Mouse (Mus musculus) lung, embryonic 14.5 days (tissue): ENCODE results near the gene Xpnpep3. TPM values are rescaled to one million over a fixed set of nuclear protein-coding genes. Genes with fewer than 3 reads are reported as not detected.
"Not testable (repeated sequence)": the region's sequence is repeated elsewhere in the genome, so short reads cannot be mapped to it uniquely, and the experiment has no call there.

Experiments used
- ATAC-seq: fragments of 200-750 bp; cut with Nextera tagmentation; 2 replicates; pipeline ENCODE4 v1.8.0; 2017; ENCODE audit warnings: mild to moderate bottlenecking, moderate TSS enrichment, moderate library complexity; ENCODE audit not compliant: insufficient read depth
- DNase-seq: peaks from one replicate; pipeline ENCODE4 v3.0.0-alpha.2; 2015
- H3K27ac ChIP-seq: fragments of 300-500 bp; sonication (generic); 2 replicates; pipeline ENCODE4 v1.5.1; 2014; ENCODE audit warnings: low read depth, mild to moderate bottlenecking, moderate library complexity
- H3K27me3 ChIP-seq: fragments of 300-500 bp; sonication (generic); 2 replicates; pipeline ENCODE4 v1.6.1; 2014; ENCODE audit warnings: low read length, control low read depth; ENCODE audit not compliant: insufficient read depth
- H3K36me3 ChIP-seq: fragments of 300-500 bp; sonication (generic); 2 replicates; pipeline ENCODE4 v1.6.1; 2014; ENCODE audit warnings: control low read depth; ENCODE audit not compliant: insufficient read depth
- H3K4me1 ChIP-seq: fragments of 300-500 bp; sonication (generic); 2 replicates; pipeline ENCODE4 v1.6.1; 2014; ENCODE audit warnings: antibody characterized with exemption, control low read depth; ENCODE audit not compliant: insufficient read depth
- H3K4me2 ChIP-seq: fragments of 300-500 bp; sonication (generic); 2 replicates; pipeline ENCODE4 v1.6.1; 2014; ENCODE audit warnings: mild to moderate bottlenecking
- H3K4me3 ChIP-seq: fragments of 300-500 bp; sonication (generic); 2 replicates; pipeline ENCODE4 v1.5.1; 2014; ENCODE audit warnings: low read depth, low read length
- H3K9ac ChIP-seq: fragments of 300-500 bp; sonication (generic); 2 replicates; pipeline ENCODE4 v1.6.1; 2014
- H3K9me3 ChIP-seq: fragments of 300-500 bp; sonication (generic); 2 replicates; pipeline ENCODE4 v1.6.1; 2016; ENCODE audit warnings: low read depth, low read length, control low read depth
- CTCF ChIP-seq: IDR thresholded peaks from 2 replicates; pipeline ENCODE4 v1.5.1; 2016; ENCODE audit warnings: antibody characterized with exemption, low read depth
- WGBS: fragments of 180-500 bp; shearing (Covaris S2); extraction: QIAGEN DNeasy Blood & Tissue Kit; methylation state at CpG from one replicate; pipeline ENCODE4 v1.1.7; 2014; 5-methylcytosine and 5-hydroxymethylcytosine counted together
- polyA plus RNA-seq: library from polyadenylated mRNA; unstranded; fragments of >200 nt; fragmentation: Nextera tagmentation; extraction: Ambion mirVana; gene quantifications from 2 replicates; pipeline ENCODE4 v1.2.1, GENCODE M21; 2014

Gene Xpnpep3
- polyA plus RNA-seq, 1 experiment from 2014 or later, result 8.6 TPM

GRCm38 (mm10) chr15:81476597-81476996 is 76.7 kb downstream of the Xpnpep3 start:
- H3K4me1 ChIP-seq, result no peaks in the 10 kb centered on the region

GRCm38 (mm10) chr15:81479446-81480213 is 79.7 kb downstream of the Xpnpep3 start:
- Histone ChIP-seq H3K4me2 (no peak overlapping the region), H3K9me3 (no peaks in the 10 kb centered on the region), H3K4me3 (no peak overlapping the region), H3K27ac (no peak overlapping the region), H3K9ac (no peak overlapping the region), H3K4me1 (no peaks in the 10 kb centered on the region), H3K27me3 (no peaks in the 10 kb centered on the region), H3K36me3 (peaks cover 15% of the 10 kb centered on the region)
- no peak for DNase-seq
- TF ChIP-seq CTCF, result no peak
- WGBS, result 50% methylated on average over 21 of the region's 21 CpGs
- no peak for ATAC-seq

More at GRCm38 (mm10) chr15:81476597-81476996, 76.7 kb downstream of the Xpnpep3 start:
- H3K9me3 ChIP-seq, result no peaks in the 10 kb centered on the region
- 7% methylated on average over 2 of the region's 2 CpGs for WGBS
- H3K4me3 ChIP-seq, result no peak overlapping the region
- 0 out of 2 replicates have a peak, but pooled peaks have one; percentile 35 for ATAC-seq
- peaks cover 44% of the 10 kb centered on the region for H3K36me3 ChIP-seq
- H3K27ac ChIP-seq, result no peak overlapping the region
- DNase-seq, result peak; percentile 36
- no peak overlapping the region for H3K4me2 ChIP-seq
- H3K9ac ChIP-seq, result no peak overlapping the region
- H3K27me3 ChIP-seq, result no peaks in the 10 kb centered on the region
- TF ChIP-seq CTCF, result no peak

GRCm38 (mm10) chr15:81480284-81480683 is 80.3 kb downstream of the Xpnpep3 start:
- DNase-seq, H3K9me3 ChIP-seq, ATAC-seq, H3K27me3 ChIP-seq, H3K36me3 ChIP-seq, H3K4me2 ChIP-seq, H3K4me1 ChIP-seq, H3K4me3 ChIP-seq, H3K9ac ChIP-seq, H3K27ac ChIP-seq: not testable (repeated sequence)
- 63% methylated on average over 3 of the region's 3 CpGs for WGBS

- no peak for TF ChIP-seq CTCF
- Histone ChIP-seq H3K9ac (peak overlapping the region; percentile 11; the same call in 1 of the 2 replicates), H3K4me2 (peak overlapping the region; percentile 55), H3K36me3 (peaks cover 2% of the 10 kb centered on the region; the same call in 1 of the 2 replicates), H3K27ac (no peak overlapping the region), H3K4me3 (peak overlapping the region; percentile 22; the same call in 1 of the 2 replicates), H3K27me3 (no peaks in the 10 kb centered on the region), H3K4me1 (no peaks in the 10 kb centered on the region), H3K9me3 (no peaks in the 10 kb centered on the region)
- peak; percentile 41 for DNase-seq
- ATAC-seq, result no peak
- WGBS, result 12% methylated on average over 13 of the region's 13 CpGs
These were observed 81.0 kb downstream of the Xpnpep3 start for GRCm38 (mm10) chr15:81480977-81481379.

GRCm38 (mm10) chr15:81482966-81483365 is 83.0 kb downstream of the Xpnpep3 start:
- Histone ChIP-seq H3K27ac (no peak overlapping the region), H3K4me2 (no peak overlapping the region), H3K9me3 (no peaks in the 10 kb centered on the region), H3K4me3 (no peak overlapping the region), H3K9ac (no peak overlapping the region), H3K4me1 (no peaks in the 10 kb centered on the region), H3K27me3 (no peaks in the 10 kb centered on the region), H3K36me3 (no peaks in the 10 kb centered on the region)
- ATAC-seq, result no peak
- no peak for DNase-seq
- no peak for TF ChIP-seq CTCF
- 85% methylated on average over 2 of the region's 2 CpGs for WGBS

- DNase-seq, result no peak
- H3K36me3 ChIP-seq, result no peaks in the 10 kb centered on the region
- no peaks in the 10 kb centered on the region for H3K9me3 ChIP-seq
- no peak overlapping the region for H3K4me2 ChIP-seq
- no peak overlapping the region for H3K9ac ChIP-seq
- ATAC-seq, result no peak
- no peaks in the 10 kb centered on the region for H3K4me1 ChIP-seq
- TF ChIP-seq CTCF, result no peak
- no peaks in the 10 kb centered on the region for H3K27me3 ChIP-seq
- WGBS, result 82% methylated on average over 6 of the region's 6 CpGs
- H3K4me3 ChIP-seq, result no peak overlapping the region
- H3K27ac ChIP-seq, result no peak overlapping the region
These were observed 83.8 kb downstream of the Xpnpep3 start for GRCm38 (mm10) chr15:81483691-81484090.

- DNase-seq, result peak; percentile 23
- H3K36me3 ChIP-seq, result no peaks in the 10 kb centered on the region
- TF ChIP-seq CTCF, result no peak
- H3K4me3 ChIP-seq, result no peak overlapping the region
- H3K27ac ChIP-seq, result no peak overlapping the region
- WGBS, result 70% methylated on average over 4 of the region's 4 CpGs
- no peaks in the 10 kb centered on the region for H3K27me3 ChIP-seq
- no peak overlapping the region for H3K9ac ChIP-seq
- ATAC-seq, result no peak
- H3K4me1 ChIP-seq, result no peaks in the 10 kb centered on the region
- no peaks in the 10 kb centered on the region for H3K9me3 ChIP-seq
- H3K4me2 ChIP-seq, result no peak overlapping the region
These were observed 85.5 kb downstream of the Xpnpep3 start for GRCm38 (mm10) chr15:81485483-81485882.
